Comparison of ENCODE assay signal across 20 mouse cellular contexts in the genomic region with DNA sequence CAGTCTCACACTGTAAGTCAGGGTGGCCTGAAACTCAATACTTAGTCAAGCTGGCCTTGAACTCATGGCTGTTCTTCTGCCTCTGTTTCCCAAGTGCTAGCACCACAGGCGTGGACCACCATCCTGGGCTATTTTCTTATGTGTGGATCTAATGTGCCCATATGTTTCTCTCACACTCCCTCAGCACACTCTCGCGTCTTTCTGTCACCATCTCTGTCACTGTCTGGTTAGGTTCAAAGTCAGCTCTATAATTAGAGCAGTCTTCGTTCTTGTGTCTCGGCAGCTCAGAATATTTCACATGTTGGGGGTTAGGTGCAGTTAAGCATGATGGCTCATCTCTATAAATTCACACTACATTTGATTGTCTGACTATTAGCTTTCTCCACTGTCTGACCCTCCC.
"Had no signal": no experiment of that assay in that cellular context is flagged by ENCODE, and none has a peak within 500 bp of the region (broad histone marks: within the 10 kb centered on the region; RNA-seq: fewer than 3 reads in every experiment).

No protein-coding gene starts in this region.

- H3K4me3 ChIP-seq: megakaryocyte, embryonic 14.5 days; midbrain, embryonic 10.5 days; midbrain, embryonic 12.5 days; myocyte; neural tube, embryonic 13.5 days; neural tube, embryonic 15.5 days had no signal

- H3K36me3 ChIP-seq: midbrain, embryonic 10.5 days; midbrain, embryonic 12.5 days; neural tube, embryonic 13.5 days; neural tube, embryonic 15.5 days had no signal

- DNase-seq: lung, adult 18-20 months; lung, embryonic 14.5 days; lung, postnatal 10 days; lung, postnatal 4 days; midbrain, embryonic 14.5 days; retina, postnatal 1 day; right cerebral cortex, adult 18-20 months; right cerebral cortex, postnatal 25 days; right cerebral cortex, postnatal 4 days; spleen, adult 18-20 months; thymus, adult 18-20 months; thymus, postnatal 14 days; thymus, postnatal 36 days had no signal

- H3K4me1 ChIP-seq: megakaryocyte, embryonic 14.5 days; midbrain, embryonic 10.5 days; midbrain, embryonic 12.5 days; neural tube, embryonic 13.5 days; neural tube, embryonic 15.5 days had no signal

- H3K4me2 ChIP-seq: lung, embryonic 14.5 days; midbrain, embryonic 12.5 days; neural tube, embryonic 13.5 days; neural tube, embryonic 15.5 days had no signal

- H3K9ac ChIP-seq: lung, embryonic 14.5 days; midbrain, embryonic 12.5 days; neural tube, embryonic 13.5 days; neural tube, embryonic 15.5 days had no signal

- H3K27ac ChIP-seq: midbrain, embryonic 10.5 days; midbrain, embryonic 12.5 days; neural tube, embryonic 13.5 days; neural tube, embryonic 15.5 days had no signal

- ATAC-seq: midbrain, embryonic 16.5 days had no signal

- H3K27me3 ChIP-seq: megakaryocyte, embryonic 14.5 days; midbrain, embryonic 12.5 days; neural tube, embryonic 13.5 days; neural tube, embryonic 15.5 days had no signal

- H3K9me3 ChIP-seq: midbrain, embryonic 12.5 days; neural tube, embryonic 13.5 days; neural tube, embryonic 15.5 days had no signal
